Mouse (Mus musculus): Measurements from ENCODE around the gene Cubn. TPM values are rescaled to one million over a fixed set of nuclear protein-coding genes. Genes with fewer than 3 reads are reported as not detected.

Cubn gene
- polyA plus RNA-seq, 1 experiment from 2014 or later, result 0.05 TPM

DNA sequence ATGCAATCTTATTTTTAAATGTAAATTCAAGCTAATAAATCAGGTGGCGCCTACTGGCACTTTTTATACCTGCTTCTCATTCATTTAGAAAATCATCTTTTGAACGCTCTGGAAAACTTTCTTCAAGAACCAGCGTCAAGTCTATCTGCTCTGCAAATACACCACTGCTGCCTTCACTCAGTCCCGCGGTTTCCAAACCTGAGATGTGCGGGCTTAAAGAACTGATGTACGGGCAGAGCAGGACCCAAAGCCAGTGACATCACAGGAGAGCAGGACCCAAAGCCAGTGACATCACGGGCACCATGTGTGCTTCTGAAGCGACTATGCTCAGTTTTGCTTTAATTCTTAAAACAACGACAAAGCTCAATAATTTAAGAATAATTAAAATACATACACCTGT, 256.8 kb downstream of the Cubn start:
- Histone ChIP-seq H3K9me3 (ENCODE audit: control insufficient read depth, low read length) (no peaks in the 10 kb centered on the region), H3K9ac (ENCODE audit: low read length) (no peak overlapping the region), H3K27ac (replicated peaks) (no peak overlapping the region), H3K4me2 (replicated peaks; ENCODE audit: low read depth) (no peak overlapping the region), H3K36me3 (ENCODE audit: control insufficient read depth, insufficient read depth, low read length) (0 out of 2 replicates have a peak, but pooled peaks cover 7% of the 10 kb centered on the region), H3K4me3 (ENCODE audit: low read depth, low read length) (no peak overlapping the region), H3K4me1 (replicated peaks; ENCODE audit: control insufficient read depth, insufficient read depth) (no peaks in the 10 kb centered on the region), H3K27me3 (ENCODE audit: control insufficient read depth, insufficient read depth, low read length) (no peaks in the 10 kb centered on the region)
- no peak for TF ChIP-seq CTCF (IDR thresholded peaks at IDR 0.05; ENCODE audit: low read depth)
- TF ChIP-seq EP300 (optimal IDR thresholded peaks at IDR 0.05), result no peak
- no peak for DNase-seq (ENCODE audit: low spot score)
- WGBS, result 87% methylated on average over 10 of the region's 10 CpGs
- no peak for ATAC-seq (ENCODE audit: low FRiP score, low TSS enrichment)

DNA sequence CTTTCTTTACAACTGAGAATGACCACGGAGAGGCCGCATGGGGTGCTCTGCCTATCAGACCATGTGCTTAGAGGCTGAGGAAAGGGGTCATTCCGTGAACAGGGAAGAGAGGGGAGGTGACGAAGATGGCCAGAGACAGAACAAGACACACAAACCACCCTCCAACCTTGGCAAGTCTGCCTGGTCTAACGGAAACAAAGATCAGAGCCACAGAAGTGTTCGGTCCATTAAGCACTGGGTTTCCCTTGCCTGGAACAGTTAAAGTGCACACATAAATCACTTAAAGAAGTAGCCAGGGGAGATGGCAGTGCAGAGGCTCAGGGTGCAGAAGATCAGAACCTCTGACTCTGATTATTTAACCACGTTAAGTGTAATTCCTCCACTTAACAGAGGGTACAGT, 257.7 kb downstream of the Cubn start:
- TF ChIP-seq EP300 (optimal IDR thresholded peaks at IDR 0.05), result no peak
- Histone ChIP-seq H3K27ac (replicated peaks) (no peak overlapping the region), H3K9ac (ENCODE audit: low read length) (no peak overlapping the region), H3K4me2 (replicated peaks; ENCODE audit: low read depth) (no peak overlapping the region), H3K4me3 (ENCODE audit: low read depth, low read length) (no peak overlapping the region), H3K4me1 (replicated peaks; ENCODE audit: control insufficient read depth, insufficient read depth) (no peaks in the 10 kb centered on the region), H3K9me3 (ENCODE audit: control insufficient read depth, low read length) (no peaks in the 10 kb centered on the region), H3K36me3 (ENCODE audit: control insufficient read depth, insufficient read depth, low read length) (no peaks in the 10 kb centered on the region), H3K27me3 (ENCODE audit: control insufficient read depth, insufficient read depth, low read length) (no peaks in the 10 kb centered on the region)
- no peak for ATAC-seq (ENCODE audit: low FRiP score, low TSS enrichment)
- DNase-seq (ENCODE audit: low spot score), result no peak
- 58% methylated on average over 7 of the region's 7 CpGs for WGBS

GRCm38 (mm10) chr2:13233254-13233835, 258.3 kb downstream of the Cubn start:
- no peaks in the 10 kb centered on the region for H3K9me3 ChIP-seq (ENCODE audit: control insufficient read depth, low read length)
- H3K27ac ChIP-seq (replicated peaks), result no peak overlapping the region
- no peak overlapping the region for H3K9ac ChIP-seq (ENCODE audit: low read length)
- H3K36me3 ChIP-seq (ENCODE audit: control insufficient read depth, insufficient read depth, low read length), result no peaks in the 10 kb centered on the region
- no peak for DNase-seq (ENCODE audit: low spot score)
- H3K4me3 ChIP-seq (ENCODE audit: low read depth, low read length), result no peak overlapping the region
- H3K4me1 ChIP-seq (replicated peaks; ENCODE audit: control insufficient read depth, insufficient read depth), result no peaks in the 10 kb centered on the region
- TF ChIP-seq EP300 (optimal IDR thresholded peaks at IDR 0.05), result no peak
- TF ChIP-seq CTCF (IDR thresholded peaks at IDR 0.05; ENCODE audit: low read depth), result no peak
- ATAC-seq (ENCODE audit: low FRiP score, low TSS enrichment), result no peak
- WGBS, result 80% methylated on average over 12 of the region's 12 CpGs
- no peak overlapping the region for H3K4me2 ChIP-seq (replicated peaks; ENCODE audit: low read depth)
- H3K27me3 ChIP-seq (ENCODE audit: control insufficient read depth, insufficient read depth, low read length), result no peaks in the 10 kb centered on the region

GRCm38 (mm10) chr2:13232305-13232704, 259.3 kb downstream of the Cubn start:
- no peak overlapping the region for H3K4me2 ChIP-seq (replicated peaks; ENCODE audit: low read depth)
- DNase-seq (ENCODE audit: low spot score) (no peak), ATAC-seq (ENCODE audit: low FRiP score, low TSS enrichment) (no peak)
- H3K9me3 ChIP-seq (ENCODE audit: control insufficient read depth, low read length), result no peaks in the 10 kb centered on the region
- H3K4me1 ChIP-seq (replicated peaks; ENCODE audit: control insufficient read depth, insufficient read depth), result no peaks in the 10 kb centered on the region
- no peaks in the 10 kb centered on the region for H3K36me3 ChIP-seq (ENCODE audit: control insufficient read depth, insufficient read depth, low read length)
- 80% methylated on average over 6 of the region's 6 CpGs for WGBS
- TF ChIP-seq EP300 (optimal IDR thresholded peaks at IDR 0.05), result no peak
- no peak for TF ChIP-seq CTCF (IDR thresholded peaks at IDR 0.05; ENCODE audit: low read depth)
- H3K27ac ChIP-seq (replicated peaks), result no peak overlapping the region
- H3K4me3 ChIP-seq (ENCODE audit: low read depth, low read length), result no peak overlapping the region
- H3K9ac ChIP-seq (ENCODE audit: low read length), result no peak overlapping the region
- H3K27me3 ChIP-seq (ENCODE audit: control insufficient read depth, insufficient read depth, low read length), result no peaks in the 10 kb centered on the region

GRCm38 (mm10) chr2:13229686-13230085, 261.9 kb downstream of the Cubn start:
- Histone ChIP-seq H3K4me3 (ENCODE audit: low read depth, low read length) (no peak overlapping the region), H3K27ac (replicated peaks) (no peak overlapping the region), H3K9ac (ENCODE audit: low read length) (no peak overlapping the region), H3K9me3 (ENCODE audit: control insufficient read depth, low read length) (no peaks in the 10 kb centered on the region), H3K4me2 (replicated peaks; ENCODE audit: low read depth) (no peak overlapping the region), H3K27me3 (ENCODE audit: control insufficient read depth, insufficient read depth, low read length) (no peaks in the 10 kb centered on the region), H3K36me3 (ENCODE audit: control insufficient read depth, insufficient read depth, low read length) (no peaks in the 10 kb centered on the region), H3K4me1 (replicated peaks; ENCODE audit: control insufficient read depth, insufficient read depth) (no peaks in the 10 kb centered on the region)
- ATAC-seq (ENCODE audit: low FRiP score, low TSS enrichment) (no peak), DNase-seq (ENCODE audit: low spot score) (no peak)
- 95% methylated on average over 3 of the region's 3 CpGs for WGBS
- TF ChIP-seq EP300 (optimal IDR thresholded peaks at IDR 0.05), result no peak
- TF ChIP-seq CTCF (IDR thresholded peaks at IDR 0.05; ENCODE audit: low read depth), result no peak

Other genes starting within 250 kb of the Cubn start
- gene Rsu1, start 220.4 kb downstream of the Cubn start, polyA plus RNA-seq (2015; fragmentation: Nextera tagmentation; extraction: Ambion mirVana), result 112 and 125 TPM in 2 replicates
- 6.9 and 7.2 TPM in 2 replicates for gene Trdmt1, start 52.9 kb upstream of the Cubn start, polyA plus RNA-seq (2015; fragmentation: Nextera tagmentation; extraction: Ambion mirVana)
- gene Vim, start 82.1 kb upstream of the Cubn start, polyA plus RNA-seq (2015; fragmentation: Nextera tagmentation; extraction: Ambion mirVana), result 287 and 331 TPM in 2 replicates